Mouse (Mus musculus): ENCODE measurements around the gene Bbs5.

GRCm38 (mm10) chr2:69690214-69690613 is 43.2 kb downstream of the Bbs5 start:
- TF ChIP-seq POLR2A (IDR thresholded peaks at IDR 0.05; ENCODE audit: extremely low read depth, insufficient read depth, low read length) (no peak), CTCF (IDR thresholded peaks at IDR 0.05; ENCODE audit: extremely low read depth, insufficient read depth, low read length) (no peak)
